Mouse (Mus musculus) brain, embryonic 14.5 days (tissue): ENCODE measurements around the gene Ehd1.

Experiments
- CTCF ChIP-seq: fragments of 200-500 bp; IDR thresholded peaks from 2 replicates; pipeline ENCODE4 v1.5.1; 2012; ENCODE audit warnings: inconsistent platforms, mild to moderate bottlenecking, moderate library complexity, borderline replicate concordance; ENCODE audit not compliant: insufficient read depth, insufficient read length; ENCODE audit errors: extremely low read depth
- POLR2A ChIP-seq: fragments of 200-500 bp; IDR thresholded peaks from 2 replicates; pipeline ENCODE4 v1.6.1; 2012; ENCODE audit warnings: mild to moderate bottlenecking, inconsistent platforms, borderline replicate concordance; ENCODE audit not compliant: poor library complexity, insufficient read depth, insufficient read length, severe bottlenecking; ENCODE audit errors: extremely low read depth

GRCm38 (mm10) chr19:6310181-6310580, 33.7 kb downstream of the Ehd1 start:
- TF ChIP-seq CTCF (no peak), POLR2A (no peak)
